Mouse (Mus musculus) left cerebral cortex, postnatal 4 days (tissue): ENCODE results near the gene Stx8. TPM values are rescaled to one million over a fixed set of nuclear protein-coding genes. Genes with fewer than 3 reads are reported as not detected.

Experiments used
- DNase-seq: peaks from one replicate; pipeline ENCODE4 v3.0.0-alpha.2; 2022
- intact Hi-C: fragments of 180-260 bp; cut with DNase I; formaldehyde crosslinking; loops from one replicate; pipeline ENCODE4 v1.15.1; 2025
- total RNA-seq, 2 experiments: library from RNA; stranded (reverse); gene quantifications; 2 replicates each; pipeline ENCODE4 v1.2.3; 2021

Stx8 gene
- total RNA-seq, 2 experiments from 2014 or later: 26.7 to 30.1 TPM

DNA sequence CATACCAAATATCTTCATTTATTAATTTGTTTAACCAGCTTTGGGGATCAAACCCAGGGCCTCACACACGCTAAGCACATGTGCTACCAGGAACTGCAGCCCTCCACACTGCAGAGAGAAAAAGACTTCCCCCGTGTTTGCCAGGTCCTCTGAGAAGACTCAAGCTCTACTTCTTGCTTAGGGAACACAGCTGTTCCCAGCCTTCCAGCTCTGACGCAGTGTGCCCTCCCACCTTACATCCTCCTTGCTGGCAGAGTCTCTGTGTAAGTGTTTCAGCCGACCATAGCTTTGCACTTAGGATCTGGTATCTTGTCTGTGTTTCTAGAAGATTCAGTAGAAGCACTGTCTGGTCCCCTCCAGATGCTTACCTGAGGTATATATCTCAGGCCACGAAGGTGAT, 224.9 kb downstream of the Stx8 start:
- DNase-seq: no peak
- intact Hi-C loops: no loop called here

DNA sequence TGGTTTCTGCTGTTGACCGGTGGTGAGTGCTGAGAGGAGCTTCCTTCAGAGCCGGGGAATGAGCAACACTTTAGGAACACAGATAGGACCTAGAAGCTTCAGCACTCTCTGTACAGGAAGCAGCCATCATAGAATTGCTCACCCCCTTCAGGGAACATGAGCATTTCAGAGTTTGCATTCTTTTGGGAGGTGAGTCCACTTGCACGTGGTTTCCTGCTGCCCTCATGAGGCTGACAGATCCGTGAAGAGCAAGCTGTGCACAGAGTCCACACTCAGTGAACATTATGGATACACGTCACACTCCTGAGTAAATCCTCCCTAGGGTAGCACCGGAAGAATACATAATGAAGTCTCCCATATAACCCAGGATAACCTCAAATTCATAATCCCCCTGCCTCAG, 229.2 kb downstream of the Stx8 start:
- intact Hi-C loops: no loop called here
- DNase-seq: no peak

DNA sequence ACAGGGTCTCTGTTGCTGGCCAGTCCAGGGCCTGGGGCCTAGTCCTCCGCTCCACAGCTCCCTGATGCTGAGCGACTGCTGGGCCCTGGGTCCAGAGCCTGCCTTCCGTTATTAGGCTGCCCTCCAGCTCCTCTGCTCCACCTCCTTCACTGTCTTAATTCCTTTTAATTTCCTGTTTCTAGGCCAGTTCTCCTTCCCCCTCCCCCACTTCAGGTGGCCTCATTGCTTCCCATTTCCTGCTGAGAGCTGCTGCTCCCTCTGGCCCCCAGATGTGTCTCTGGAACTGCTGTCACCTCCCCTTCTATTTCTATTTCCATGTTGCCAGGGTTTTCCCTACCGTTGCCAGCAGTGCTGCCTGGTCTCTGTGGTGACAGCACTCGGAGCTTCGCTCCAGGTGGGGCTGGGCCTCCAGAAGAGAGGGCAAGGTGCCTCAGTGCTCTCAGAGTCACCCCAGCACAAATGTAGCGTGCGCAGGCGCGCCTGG, 229.7 kb downstream of the Stx8 start:
- DNase-seq: no peak
- intact Hi-C loops: no loop called here

DNA sequence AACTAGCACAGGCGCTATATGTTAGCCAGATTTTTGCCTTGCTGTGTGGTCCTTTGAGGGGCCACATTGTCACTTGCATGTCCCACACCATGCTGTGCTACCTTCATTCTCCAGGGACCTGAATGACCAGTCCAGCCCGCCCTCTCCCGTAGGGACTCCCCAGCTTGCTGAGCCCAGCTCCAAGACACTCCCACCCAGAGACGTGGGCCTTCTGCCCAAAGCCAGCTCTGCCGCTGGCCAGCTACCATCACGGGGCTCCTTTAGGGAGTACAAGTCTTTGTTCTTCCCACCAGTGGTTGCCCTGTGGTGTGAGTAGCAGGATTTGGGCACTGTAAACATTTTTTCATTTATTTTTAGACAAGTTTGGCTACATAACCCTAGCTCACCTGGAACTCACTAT, 230.6 kb downstream of the Stx8 start:
- intact Hi-C loops: no loop called here
- DNase-seq: no peak

DNA sequence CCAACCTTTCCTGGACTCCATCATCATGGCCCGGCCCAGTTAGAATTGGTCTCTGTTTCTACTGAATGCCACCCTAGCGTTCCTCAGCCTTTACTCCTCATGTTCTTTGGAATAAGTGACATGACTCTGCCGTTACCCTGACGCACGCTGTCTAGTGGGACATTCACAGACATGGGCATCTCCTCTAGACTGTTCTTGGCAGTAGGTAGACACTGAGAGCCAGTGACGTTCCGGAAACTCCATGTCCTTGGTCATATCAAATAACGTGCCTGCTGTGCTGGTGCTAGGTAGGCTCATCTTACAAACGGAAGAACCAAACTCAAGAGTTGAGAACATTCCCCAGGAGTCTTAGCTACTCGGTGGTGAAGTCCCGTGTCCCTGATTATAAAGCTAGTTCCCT, 231.5 kb downstream of the Stx8 start:
- no peak for DNase-seq
- intact Hi-C loops: no loop called here

DNA sequence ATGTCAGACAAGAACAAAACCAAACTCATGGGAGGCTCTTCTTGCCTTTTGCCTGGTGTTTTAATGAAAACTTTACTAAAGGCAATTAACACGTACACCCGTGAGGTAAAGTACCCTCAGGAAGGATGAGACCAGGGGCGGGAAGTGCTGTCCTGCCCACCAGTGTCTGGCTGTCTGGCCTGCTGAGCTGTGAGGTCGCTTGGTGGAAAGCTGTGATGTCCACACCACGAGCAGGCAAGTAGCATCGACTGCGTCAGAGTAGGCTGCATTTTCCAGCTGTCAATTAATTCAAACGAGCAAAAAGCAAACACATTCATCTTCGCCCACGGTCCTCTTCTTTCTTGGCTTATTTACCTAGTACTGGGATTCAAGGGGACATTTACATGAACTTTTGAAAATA, 232.7 kb downstream of the Stx8 start:
- DNase-seq: no peak
- intact Hi-C loops: no loop called here

DNA sequence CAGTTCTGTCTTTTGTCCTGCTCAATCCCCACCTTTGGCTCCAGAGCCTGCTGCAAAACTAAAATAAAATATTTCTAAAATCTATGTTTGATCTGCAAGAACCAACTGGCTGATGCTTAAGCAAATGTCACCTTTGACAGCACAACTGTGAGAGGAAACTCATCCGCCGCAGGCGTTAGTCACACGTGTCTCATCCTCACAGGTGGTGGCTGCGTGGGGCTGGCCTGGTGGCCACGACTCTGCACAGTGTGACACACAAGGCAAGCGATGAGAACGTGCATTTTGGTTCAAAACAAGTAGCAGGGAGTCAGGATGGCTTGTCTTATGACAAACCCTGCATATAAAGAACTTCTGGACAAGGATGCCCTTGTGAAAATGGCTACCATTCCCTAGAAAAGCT, 233.1 kb downstream of the Stx8 start:
- DNase-seq: no peak
- intact Hi-C loops: no loop called here

DNA sequence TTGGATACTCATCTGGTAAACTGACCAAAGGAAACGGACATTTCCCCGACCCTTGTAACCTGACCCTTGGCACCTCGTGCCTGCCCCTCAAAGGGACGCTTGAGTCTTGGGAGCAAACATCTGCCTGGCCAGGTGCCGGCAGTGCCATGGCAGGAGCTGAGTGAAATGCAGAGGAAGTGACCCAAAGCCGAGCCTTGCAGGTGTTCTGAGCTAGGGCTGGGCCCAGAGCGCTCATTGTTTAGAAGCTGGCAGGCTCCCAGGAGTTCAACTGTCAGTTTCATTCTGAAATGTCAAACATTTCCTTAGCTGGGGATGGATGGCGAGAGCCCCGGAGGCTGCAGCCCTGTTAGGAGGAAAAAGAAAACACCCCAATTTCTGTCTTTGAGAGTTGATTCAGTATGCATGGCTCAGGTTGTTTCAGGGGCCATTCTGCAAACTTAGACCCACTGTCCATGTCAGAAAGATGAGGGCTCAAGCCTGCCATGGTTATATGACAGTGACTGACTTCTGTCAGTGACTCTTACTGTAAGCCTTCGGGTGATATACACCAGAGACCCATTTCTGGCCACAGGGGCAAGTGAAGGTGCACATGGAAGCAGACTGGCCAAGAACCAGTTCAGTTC, 233.9 kb downstream of the Stx8 start:
- intact Hi-C loops: no loop called here
- no peak for DNase-seq

DNA sequence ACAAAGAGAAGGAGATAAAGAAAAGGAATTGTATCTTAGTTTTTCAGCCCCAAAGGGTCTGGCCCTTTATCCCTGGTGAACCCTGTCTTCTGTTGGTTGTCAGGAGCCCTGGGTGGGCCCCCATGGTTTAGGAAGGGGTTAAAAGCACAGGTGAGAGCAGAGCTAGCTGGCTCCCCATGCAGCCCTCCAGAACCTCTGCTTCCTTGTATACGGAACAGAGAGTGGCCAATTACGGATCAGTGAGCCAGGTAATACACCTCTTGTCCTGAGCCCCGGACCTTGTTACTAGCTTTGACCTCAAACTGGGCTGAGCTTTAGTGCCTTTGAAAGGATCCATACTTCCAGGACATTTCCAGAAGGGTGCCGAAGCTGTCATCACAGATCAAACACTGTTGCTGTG, 234.5 kb downstream of the Stx8 start:
- intact Hi-C loops: no loop called here

DNA sequence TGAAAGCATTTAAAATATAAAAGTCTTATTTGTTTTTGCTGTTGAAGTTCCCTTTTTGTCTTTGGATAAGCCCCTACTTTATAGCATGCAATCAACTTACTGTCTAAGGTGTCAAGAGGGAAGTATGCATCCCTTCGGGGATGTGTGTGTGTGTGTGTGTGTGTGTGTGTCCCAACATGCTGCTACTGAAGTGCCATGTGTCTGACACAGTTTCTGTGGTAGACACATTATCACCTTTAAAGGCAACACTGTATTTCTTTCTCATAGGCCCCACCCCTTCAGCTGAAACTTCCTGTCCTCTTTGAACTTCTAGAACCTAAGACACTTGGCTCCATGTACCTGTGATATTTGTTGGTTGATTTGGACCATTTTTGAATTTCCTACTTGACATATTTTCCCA, 235.1 kb downstream of the Stx8 start:
- intact Hi-C loops: no loop called here
- DNase-seq: no peak

More for the DNA sequence above, 234.5 kb downstream of the Stx8 start:
- no peak for DNase-seq

DNA sequence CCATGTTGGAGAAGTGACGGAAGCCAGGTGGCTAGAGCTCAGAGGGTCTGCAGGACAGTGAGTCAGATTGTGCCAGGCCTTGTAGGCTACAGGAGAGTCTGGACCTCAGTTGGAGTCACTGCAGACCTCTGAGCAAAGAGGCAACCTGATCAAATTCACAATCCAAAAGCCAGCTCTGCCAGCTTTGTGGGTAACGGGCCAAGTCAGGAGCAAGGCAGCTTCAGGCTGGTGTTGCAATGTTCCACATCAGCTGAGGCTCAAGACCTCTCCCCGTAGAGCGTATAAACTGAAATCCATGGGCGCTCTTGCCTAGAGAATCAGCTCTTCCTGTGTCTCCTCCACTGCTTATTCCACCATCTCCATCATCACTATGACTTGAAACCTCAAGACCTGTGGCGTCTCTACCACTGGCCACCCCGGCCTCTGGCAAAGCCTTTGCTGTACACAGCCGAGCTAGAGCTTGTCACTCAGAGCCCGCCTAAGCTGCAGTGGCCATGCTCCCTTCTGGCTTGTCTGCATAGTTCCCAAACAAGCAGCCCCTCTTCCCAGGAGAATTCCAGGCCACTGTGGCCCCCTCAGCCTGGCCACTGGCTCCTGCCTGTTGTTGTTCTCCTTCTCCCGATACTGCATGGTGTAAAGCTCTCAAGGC, 235.9 kb downstream of the Stx8 start:
- intact Hi-C loops: no loop called here
- DNase-seq: no peak

DNA sequence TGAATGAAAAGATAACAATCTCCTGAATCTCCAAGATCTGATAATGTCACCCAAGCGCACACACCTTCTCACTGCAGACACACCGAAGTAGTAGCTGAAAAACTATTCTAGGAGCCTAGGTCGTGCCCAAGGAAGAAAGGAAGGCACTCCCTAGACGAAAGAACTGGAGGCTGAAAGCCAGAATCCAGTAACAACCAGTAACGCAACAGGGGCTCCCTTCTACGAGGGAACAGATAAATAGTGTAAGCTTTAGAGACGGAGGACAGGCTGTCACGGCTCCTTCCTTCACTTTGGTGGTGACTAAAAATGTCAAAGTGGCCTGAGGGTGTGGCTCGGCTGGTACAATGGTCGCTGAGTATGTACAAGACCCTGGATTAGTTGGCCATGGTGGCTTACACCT, 236.6 kb downstream of the Stx8 start:
- intact Hi-C loops: no loop called here
- DNase-seq: no peak

DNA sequence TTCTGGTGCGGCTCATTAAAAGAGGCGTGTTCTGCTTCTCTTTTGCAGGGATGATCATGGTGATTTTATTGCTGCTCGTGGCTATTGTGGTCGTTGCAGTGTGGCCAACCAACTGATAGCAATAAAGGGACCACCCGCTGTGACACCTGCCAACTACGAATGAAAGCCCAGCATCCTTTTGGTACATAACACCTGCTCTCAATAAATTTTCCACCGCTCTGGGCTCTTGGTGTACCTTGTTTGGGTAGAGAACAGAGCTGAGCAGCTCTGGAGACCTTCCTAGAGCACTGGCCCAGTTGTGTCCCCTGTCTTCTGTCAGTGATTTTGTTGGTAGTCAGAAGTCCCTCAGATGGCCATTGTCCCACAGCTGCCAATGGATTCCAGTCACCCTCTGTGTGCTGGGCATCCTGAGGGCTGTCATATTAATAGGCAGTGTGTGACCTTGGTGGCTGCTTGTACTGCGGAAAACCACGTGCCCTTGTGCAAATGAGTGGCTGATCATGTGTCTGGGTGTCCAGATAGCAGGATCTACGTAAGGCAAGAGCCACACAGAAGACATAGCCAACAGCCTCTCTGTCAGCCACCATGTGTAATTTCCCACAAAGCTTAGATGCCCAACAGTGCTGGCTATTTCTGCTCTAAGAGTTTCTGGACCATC, 237.8 kb downstream of the Stx8 start:
- DNase-seq: no peak
- intact Hi-C loops: no loop called here

DNA sequence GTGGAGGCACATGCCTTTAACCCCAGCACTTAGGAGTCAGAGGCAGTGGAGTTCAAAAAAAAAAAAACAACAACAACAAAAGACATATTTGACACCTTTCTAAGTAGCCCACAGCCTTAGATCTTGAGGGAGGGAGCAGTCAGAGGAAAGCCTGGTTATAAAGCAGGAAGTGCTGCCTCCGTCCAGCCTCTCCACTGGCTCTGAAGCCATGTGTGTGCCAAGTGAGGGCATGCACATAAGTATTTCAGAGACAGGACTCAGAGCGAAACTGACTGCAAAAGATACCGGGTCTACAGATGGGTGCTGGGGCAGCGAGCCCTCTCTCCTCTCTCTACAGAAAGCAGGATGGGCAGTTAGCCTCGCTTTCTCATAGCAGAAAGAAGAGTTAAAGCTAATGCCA, 238.4 kb downstream of the Stx8 start:
- no peak for DNase-seq
- intact Hi-C loops: no loop called here

DNA sequence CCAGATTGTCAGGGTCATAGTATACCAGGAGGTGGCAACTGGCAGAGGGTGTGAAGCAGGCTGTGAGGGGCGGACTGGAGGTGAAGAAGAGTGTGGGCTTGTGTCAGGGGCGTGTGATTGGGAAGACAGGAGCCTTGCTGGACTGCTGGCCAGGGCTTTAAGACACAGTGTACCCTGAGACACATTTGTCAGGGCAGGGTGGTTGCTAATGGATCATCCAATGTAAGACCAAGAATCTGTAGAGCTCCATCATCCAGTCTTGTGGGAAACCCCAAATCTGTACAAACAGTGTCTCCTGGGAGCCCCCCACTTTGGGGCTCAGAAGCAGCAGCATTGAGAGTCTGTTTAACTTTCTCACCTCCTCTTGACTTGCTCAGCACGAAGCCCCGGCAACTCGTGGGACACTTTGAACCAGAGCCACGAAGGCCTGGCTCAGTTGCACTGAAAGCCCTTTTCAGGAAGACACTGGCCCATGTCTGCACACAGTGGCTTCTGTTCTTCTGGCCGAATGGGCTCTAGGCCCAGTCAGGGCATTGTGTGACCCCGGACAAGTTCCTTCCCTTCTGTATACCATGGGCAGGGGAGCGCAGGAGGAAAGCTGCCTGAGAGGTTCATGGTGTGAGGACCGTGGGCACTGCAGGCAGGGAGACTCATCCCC, 239.7 kb downstream of the Stx8 start:
- DNase-seq: peak; percentile 53
- intact Hi-C loops: no loop called here

DNA sequence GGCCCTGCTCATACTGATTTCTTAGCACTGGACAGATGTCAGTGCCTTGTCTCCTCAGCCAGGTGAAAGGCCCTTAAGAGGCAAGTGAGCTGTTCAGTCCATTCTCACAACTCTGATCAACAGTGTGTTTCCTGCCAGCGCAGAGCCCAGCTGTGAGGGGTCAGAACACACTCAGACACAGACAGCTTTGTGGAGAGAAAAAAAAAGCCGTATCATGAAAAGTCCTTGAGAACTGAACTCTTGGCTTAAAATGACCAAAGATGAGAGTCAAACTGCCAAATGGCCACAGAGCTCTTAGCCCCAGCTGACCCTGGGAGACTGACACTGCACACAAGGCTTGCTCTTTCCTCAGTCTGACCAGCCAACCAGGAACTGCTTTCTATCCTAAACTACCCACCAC, 242.0 kb downstream of the Stx8 start:
- no peak for DNase-seq
- intact Hi-C loops: no loop called here

DNA sequence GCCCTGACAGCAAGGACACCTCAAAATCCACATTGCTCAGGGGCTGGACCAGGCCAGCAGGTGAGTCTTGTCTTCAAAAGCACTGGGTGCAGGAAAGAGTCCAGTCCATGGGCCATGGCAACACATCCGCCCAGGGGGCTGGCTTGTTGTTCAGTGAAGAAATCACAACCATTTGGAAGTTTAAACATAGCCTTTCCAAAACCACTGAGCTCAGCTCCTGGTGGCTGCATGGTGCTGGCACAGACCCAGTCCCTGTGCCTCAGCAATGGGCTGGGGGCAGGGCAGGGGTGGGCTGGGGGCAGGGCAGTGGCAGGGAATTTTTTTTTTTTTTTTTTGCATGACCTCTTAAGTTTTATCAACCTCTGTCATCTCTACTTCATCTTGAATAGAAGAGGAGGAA, 242.6 kb downstream of the Stx8 start:
- no peak for DNase-seq
- intact Hi-C loops: no loop called here

DNA sequence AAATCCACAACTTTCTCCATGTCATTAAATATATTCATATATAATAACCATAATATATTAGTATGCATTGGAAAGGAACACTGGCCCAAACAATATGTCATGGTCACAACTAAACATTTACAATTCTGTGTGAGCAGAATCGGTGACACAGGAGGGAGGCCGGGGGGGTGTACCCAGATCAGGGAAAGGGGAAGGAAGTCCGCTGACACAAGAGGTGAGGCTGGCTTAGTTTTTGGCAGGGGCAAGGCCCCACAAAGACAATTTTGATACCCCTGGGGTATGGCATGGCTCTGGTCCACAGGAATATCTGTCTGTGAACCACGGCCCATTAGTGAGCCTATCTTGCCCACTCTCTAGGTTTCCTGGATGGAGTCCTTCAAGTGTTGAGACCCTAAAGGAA, 243.5 kb downstream of the Stx8 start:
- intact Hi-C loops: no loop called here
- DNase-seq: no peak

DNA sequence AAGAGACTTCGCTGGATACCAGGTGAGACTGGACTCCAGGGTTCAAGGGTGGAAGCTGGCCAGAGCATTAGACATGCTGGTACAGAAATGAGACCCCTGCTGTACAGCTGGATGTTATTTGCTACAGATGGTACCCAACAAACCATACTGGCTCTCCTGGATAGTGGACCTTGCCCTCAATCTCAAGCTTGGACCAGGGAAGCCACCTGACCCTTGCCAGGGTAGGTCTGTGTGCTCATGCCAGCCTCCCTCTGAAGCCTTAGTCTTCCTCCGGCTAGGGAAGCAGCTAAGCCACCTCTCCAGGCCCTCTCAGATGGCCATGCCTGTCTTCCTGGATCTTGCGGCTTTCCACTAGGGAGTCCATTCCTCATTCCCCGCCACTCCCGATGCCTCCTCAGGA, 244.7 kb downstream of the Stx8 start:
- no peak for DNase-seq
- intact Hi-C loops: no loop called here

DNA sequence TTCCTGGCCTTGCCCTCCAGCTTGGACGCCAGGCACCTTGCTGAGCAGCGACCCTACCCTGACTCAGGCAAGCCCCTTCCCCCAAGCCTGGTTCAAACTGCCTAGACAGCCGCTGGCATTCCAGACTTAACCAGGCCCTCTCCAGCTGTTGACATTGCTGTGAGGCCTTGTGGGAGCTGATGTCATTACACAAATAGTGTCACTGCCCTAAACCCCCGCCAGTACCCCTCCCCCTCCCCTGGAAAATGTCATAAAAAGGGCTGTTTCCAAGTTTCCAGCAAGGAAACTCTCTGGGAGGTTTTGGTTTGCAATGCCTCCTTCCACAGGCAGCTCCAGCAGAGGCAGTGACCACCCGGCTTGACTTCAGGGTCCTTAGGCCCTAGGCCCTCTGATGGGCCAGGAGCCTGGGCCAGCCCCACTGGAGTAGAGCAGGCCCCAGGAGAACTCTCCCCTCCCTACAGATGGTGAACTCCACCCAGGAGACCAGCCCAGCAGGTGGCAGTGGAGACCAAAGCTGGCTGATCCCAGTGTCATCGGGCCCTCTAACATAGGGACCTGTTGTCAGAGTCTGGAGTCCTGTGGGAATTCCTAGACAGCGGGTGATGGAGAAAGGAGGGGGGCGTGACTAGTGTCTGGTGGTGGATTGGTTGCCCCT, 246.1 kb downstream of the Stx8 start:
- DNase-seq: no peak
- intact Hi-C loops: no loop called here

DNA sequence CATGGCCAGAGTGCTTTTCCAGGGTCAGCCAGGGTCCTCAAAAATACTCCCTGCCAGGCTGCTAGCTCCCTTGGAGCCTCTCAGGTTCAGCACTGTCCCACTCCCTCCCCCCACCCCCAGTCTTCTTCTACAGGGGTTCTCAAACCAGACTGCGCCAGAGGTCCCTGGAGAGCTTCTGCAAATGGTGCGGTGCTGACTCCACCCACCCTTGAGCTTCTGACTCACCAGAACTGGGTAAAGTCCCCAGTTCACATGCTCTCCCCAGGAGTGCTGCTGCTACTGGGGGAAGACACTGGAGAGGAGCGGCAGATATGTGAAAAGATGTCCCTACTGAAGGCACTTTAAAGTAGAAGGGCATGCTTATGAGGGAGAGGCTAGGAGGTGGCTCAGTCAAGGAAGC, 247.9 kb downstream of the Stx8 start:
- intact Hi-C loops: no loop called here
- no peak for DNase-seq
